Mouse (Mus musculus) embryo, embryonic 10 days (tissue): ENCODE measurements around the gene Pde1a.

ENCODE experiments used
- DNase-seq: peaks from one replicate; pipeline ENCODE4 v3.0.0-alpha.2; 2015; ENCODE audit warnings: low spot score

The Pde1a gene

DNA sequence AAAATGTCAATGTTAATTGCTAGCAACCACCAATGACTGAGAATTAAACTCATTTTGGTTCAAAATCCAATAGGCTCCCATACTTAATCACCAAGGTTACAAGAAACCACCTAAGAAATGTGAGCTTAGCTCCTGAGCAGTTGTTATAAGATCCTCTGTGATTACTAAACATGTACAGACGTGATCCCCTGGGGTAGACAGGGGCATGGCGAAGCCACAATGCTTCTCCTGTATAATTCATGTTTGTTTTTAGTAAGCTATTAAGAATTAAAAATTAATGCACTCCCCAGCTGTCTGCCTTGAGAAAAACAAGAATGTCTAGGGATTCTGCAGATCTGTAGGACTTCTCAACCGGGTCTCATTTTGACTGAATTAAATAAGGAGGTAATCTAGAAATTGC is 309.7 kb downstream of the Pde1a start:
- no peak for DNase-seq

DNA sequence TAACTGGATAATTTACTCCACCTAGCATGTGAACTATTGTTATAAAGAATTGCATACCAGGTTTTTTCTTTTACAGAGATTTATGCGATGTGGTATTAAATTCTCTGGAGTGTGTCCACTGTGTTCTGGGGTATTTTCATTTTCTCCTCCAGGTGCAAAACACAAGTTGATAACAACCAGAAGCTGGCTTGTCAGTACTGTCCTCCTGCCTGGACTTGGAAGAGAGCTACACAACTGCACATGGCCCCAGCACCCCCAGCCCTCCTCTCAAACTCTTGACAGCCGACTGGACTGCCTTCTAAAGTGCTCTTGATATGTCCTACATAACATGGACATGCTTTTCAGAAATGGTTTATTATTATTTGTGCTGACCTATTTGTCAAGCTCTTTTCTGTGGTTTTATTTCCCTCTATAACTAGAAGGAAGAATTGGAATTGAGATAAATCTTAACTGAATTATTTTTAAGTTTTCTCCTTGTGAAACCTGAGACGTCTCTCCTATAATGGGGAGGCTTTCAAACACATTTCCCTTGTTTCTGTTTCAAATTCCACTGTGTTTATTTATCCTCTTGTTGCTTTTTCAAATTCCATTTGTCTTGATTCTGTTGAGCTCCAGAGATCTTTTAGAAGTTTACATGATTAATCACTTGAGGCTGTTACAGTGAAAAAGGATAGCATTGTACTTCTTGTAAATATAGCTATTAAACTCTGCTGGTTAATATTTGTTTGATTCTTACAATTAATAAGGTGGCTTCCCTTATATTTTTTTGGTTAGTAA is 313.4 kb downstream of the Pde1a start:
- DNase-seq = no peak

DNA sequence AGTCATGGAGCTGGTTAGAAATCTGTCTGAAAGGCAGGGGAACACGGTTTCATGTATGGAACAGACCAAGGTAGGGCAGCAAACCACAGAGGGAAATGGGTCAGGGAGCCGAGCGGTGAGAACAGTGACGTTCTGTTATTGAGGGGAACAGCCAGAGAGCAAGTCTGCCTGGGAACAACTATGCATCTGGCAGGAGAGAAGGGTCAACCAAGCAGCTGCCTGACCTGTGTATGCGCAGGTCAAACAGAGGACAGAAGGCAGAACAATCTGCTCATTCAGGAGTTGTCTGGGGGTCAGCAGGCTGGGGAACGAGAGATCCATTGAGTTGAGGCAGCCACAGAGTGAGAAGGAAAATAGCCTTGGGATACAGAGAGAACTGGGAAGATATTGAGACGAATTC is 330.6 kb downstream of the Pde1a start:
- peak; percentile 86 for DNase-seq

DNA sequence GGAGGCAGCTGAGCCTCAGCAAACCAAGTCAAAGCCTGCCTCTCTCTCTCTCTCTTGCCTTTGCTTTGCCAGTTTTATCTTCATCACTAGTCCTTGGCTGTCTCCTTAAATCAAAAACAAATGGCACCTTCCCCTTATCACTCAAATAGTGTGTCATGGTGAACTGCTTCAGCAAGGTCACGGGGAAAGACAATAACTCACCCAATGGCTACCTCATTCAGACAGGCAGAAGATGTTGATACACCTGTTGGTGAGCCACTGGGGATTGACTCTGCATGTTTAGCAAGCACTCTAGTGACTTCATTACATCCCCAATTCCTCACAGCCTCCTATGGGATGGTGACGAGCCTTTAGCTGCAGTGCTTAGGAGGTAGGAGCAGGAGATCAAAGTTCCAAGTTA is 331.8 kb downstream of the Pde1a start:
- DNase-seq = peak; percentile 53

DNA sequence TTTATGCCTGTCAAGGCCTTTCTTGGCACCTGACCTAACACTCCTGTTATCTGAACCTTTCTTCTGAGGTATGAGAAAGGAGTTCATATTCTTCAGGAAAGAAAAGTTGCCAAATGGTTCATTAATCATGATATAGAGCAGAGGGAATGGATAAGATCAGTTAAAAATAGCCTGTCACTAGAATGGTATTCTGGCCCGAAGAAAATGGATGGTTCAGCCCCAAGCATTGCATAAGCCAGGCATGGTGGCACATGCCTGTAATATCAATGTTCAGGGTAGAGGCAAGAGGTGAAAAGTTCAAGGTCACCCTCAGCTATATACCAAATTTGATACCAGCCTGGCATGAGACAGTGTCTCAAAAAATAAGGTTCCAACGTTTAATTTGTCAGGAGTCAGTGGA is 336.1 kb downstream of the Pde1a start:
- no peak for DNase-seq

DNA sequence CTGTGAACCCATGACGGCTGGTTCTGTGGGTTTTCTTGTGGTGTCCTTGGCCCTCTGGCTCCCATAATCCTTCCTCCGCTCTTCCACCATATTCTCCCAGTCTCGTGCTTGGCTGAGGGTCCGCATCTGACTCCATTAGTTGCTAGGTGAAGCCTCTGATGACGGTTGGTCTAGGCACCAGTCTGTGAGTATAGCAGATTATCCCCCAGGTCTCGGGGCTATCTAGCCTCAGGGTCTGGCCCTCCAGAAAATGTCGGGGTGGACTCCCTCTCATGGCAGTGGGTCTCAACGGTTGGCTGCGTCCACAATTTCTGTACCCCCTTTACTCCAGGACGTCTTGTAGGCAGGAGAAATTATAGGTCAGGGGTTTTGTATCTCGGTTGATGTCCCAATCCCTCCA is 342.8 kb downstream of the Pde1a start:
- no peak for DNase-seq

DNA sequence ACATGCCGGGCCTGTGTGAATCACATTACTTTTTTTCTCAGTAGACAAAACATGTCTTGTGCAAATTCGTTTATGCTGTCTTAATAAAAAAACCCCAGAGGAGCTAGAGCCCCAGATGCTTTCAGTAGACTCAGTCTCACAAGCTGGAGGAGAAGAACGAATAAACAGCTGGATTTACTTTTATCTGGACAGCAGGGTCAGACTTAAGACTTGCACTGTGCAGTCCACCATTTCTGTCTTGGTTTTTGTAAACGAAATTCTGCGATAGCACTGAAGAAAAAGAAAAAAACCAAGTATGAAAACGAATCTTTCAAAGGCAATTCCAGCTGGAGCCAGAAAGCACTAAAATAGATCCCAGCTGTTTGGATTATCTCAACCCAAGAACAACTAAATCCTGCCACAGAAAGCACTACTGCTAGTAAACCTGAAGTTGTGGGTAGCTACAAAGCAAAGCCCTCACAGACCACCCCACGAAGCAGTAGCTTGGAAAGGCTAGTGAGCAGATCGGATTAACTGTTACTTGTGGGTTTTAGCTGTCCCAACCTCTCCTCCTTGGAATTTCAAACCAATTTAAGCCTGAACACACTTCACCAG is 343.6 kb downstream of the Pde1a start:
- DNase-seq = no peak
